In the genomic region with DNA sequence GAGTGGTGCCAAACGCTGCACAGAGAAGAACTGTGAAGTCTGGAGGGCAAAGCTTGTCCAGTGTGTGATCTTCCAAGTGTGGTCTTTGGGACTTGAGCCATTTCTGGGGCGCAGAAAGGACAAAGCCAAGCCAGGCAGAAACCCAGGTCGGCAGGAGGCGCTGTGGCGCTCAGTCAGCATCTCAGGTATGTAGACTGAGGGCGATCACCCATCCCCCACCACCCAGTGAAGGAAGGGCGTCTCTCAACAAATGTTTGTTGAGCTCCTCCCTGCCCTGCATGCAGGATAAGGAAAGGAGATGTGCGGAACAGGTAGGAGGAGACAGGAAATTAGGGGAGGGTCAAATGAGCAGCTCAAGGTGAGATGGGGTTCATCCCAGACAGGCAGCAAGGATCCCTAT, we compare ENCODE assay signal across 8 mouse cellular contexts. TPM values are rescaled to one million over a fixed set of nuclear protein-coding genes. Genes with fewer than 3 reads are reported as not detected.
DNase-seq lines count a peak whose midpoint lies in the region; ATAC-seq and TF ChIP-seq lines count a peak whose summit lies in the region.

No protein-coding gene starts in this region.

- WGBS in forebrain, embryonic 10.5 days = 5% methylated on average over 8 of the region's 8 CpGs
- WGBS in forebrain, embryonic 15.5 days = 11% methylated on average over 8 of the region's 8 CpGs
- 7% methylated on average over 8 of the region's 8 CpGs for WGBS in intestine, postnatal 0 days
- 7% methylated on average over 8 of the region's 8 CpGs for WGBS in stomach, postnatal 0 days
- 6% methylated on average over 8 of the region's 8 CpGs for WGBS in forebrain, embryonic 14.5 days

- H3K9ac ChIP-seq in forebrain, embryonic 15.5 days (replicated peaks) = no peak overlapping the region
- no peak overlapping the region for H3K9ac ChIP-seq in intestine, postnatal 0 days (ENCODE audit: low read depth, low read length)
- no peak overlapping the region for H3K9ac ChIP-seq in stomach, postnatal 0 days (ENCODE audit: low read length)
- H3K9ac ChIP-seq in forebrain, embryonic 14.5 days (ENCODE audit: low read length) = no peak overlapping the region

- peaks cover 45% of the 10 kb centered on the region for H3K4me1 ChIP-seq in forebrain, embryonic 10.5 days
- H3K4me1 ChIP-seq in forebrain, embryonic 15.5 days = peaks cover 20% of the 10 kb centered on the region
- H3K4me1 ChIP-seq in intestine, postnatal 0 days (replicated peaks; ENCODE audit: control insufficient read depth, insufficient read depth, low read length) = no peaks in the 10 kb centered on the region
- no peaks in the 10 kb centered on the region for H3K4me1 ChIP-seq in stomach, postnatal 0 days (replicated peaks; ENCODE audit: control insufficient read depth, insufficient read depth)
- peaks cover 10% of the 10 kb centered on the region; the same call in 1 of the 2 replicates for H3K4me1 ChIP-seq in forebrain, embryonic 14.5 days (ENCODE audit: control insufficient read depth, insufficient read depth, low read length)

- no peak for TF ChIP-seq EP300 in stomach, postnatal 0 days (optimal IDR thresholded peaks at IDR 0.05)

- H3K4me3 ChIP-seq in forebrain, embryonic 10.5 days = no peak overlapping the region
- no peak overlapping the region for H3K4me3 ChIP-seq in forebrain, embryonic 15.5 days
- H3K4me3 ChIP-seq in intestine, postnatal 0 days (ENCODE audit: low read depth, low read length) = no peak overlapping the region
- H3K4me3 ChIP-seq in stomach, postnatal 0 days (ENCODE audit: low read depth, low read length) = no peak overlapping the region
- H3K4me3 ChIP-seq in forebrain, embryonic 14.5 days (ENCODE audit: low read depth, low read length) = no peak overlapping the region

- H3K9me3 ChIP-seq in forebrain, embryonic 10.5 days = no peaks in the 10 kb centered on the region
- no peaks in the 10 kb centered on the region for H3K9me3 ChIP-seq in forebrain, embryonic 15.5 days
- no peaks in the 10 kb centered on the region for H3K9me3 ChIP-seq in intestine, postnatal 0 days (ENCODE audit: control insufficient read depth)
- no peaks in the 10 kb centered on the region for H3K9me3 ChIP-seq in stomach, postnatal 0 days (ENCODE audit: control insufficient read depth, low read length)
- H3K9me3 ChIP-seq in forebrain, embryonic 14.5 days (replicated peaks; ENCODE audit: control insufficient read depth, low read length) = no peaks in the 10 kb centered on the region

- peak; percentile 42 for DNase-seq in forebrain, embryonic 10.5 days (ENCODE audit: extremely low spot score, low spot score)
- DNase-seq in spleen, postnatal 10 days (ENCODE audit: low spot score in 2 of 2) = peak; percentile 37 to 75
- no peak for DNase-seq in spleen, adult 18-20 months
- peak; percentile 70 for DNase-seq in stomach, postnatal 0 days (ENCODE audit: low spot score)
- no peak for DNase-seq in forebrain, embryonic 14.5 days (ENCODE audit: low spot score)
- DNase-seq in adrenal gland, adult (ENCODE audit: inconsistent age in 2 of 2, low spot score in 1 of 2) = no peak

- H3K4me2 ChIP-seq in forebrain, embryonic 15.5 days (replicated peaks) = no peak overlapping the region
- H3K4me2 ChIP-seq in intestine, postnatal 0 days (replicated peaks; ENCODE audit: low read depth) = no peak overlapping the region
- H3K4me2 ChIP-seq in stomach, postnatal 0 days (replicated peaks; ENCODE audit: low read depth) = no peak overlapping the region
- no peak overlapping the region for H3K4me2 ChIP-seq in forebrain, embryonic 14.5 days (ENCODE audit: low read length)

- no peaks in the 10 kb centered on the region for H3K36me3 ChIP-seq in forebrain, embryonic 10.5 days (replicated peaks)
- H3K36me3 ChIP-seq in forebrain, embryonic 15.5 days = no peaks in the 10 kb centered on the region
- H3K36me3 ChIP-seq in intestine, postnatal 0 days (ENCODE audit: control insufficient read depth, insufficient read depth) = no peaks in the 10 kb centered on the region
- no peaks in the 10 kb centered on the region for H3K36me3 ChIP-seq in stomach, postnatal 0 days (ENCODE audit: control insufficient read depth, insufficient read depth, low read length)
- H3K36me3 ChIP-seq in forebrain, embryonic 14.5 days (ENCODE audit: control insufficient read depth, insufficient read depth, low read length) = no peaks in the 10 kb centered on the region

- H3K27me3 ChIP-seq in forebrain, embryonic 10.5 days (ENCODE audit: poor library complexity, severe bottlenecking) = peaks cover 89% of the 10 kb centered on the region
- H3K27me3 ChIP-seq in forebrain, embryonic 15.5 days = peaks cover 41% of the 10 kb centered on the region
- peaks cover 37% of the 10 kb centered on the region for H3K27me3 ChIP-seq in intestine, postnatal 0 days (replicated peaks; ENCODE audit: control insufficient read depth, insufficient read depth, low read length)
- H3K27me3 ChIP-seq in stomach, postnatal 0 days (ENCODE audit: control insufficient read depth, insufficient read depth, low read length) = no peaks in the 10 kb centered on the region; the same call in 1 of the 2 replicates
- H3K27me3 ChIP-seq in forebrain, embryonic 14.5 days (replicated peaks; ENCODE audit: control insufficient read depth, insufficient read depth, low read length) = peaks cover 16% of the 10 kb centered on the region

- no peak for ATAC-seq in forebrain, embryonic 15.5 days (replicated peaks)
- ATAC-seq in intestine, postnatal 0 days = no peak
- ATAC-seq in stomach, postnatal 0 days (ENCODE audit: low FRiP score, low TSS enrichment) = 0 out of 2 replicates have a peak, but pooled peaks have one; percentile 36
- ATAC-seq in forebrain, embryonic 14.5 days = no peak

- no peak overlapping the region for H3K27ac ChIP-seq in forebrain, embryonic 10.5 days
- H3K27ac ChIP-seq in forebrain, embryonic 15.5 days (replicated peaks) = no peak overlapping the region
- no peak overlapping the region for H3K27ac ChIP-seq in intestine, postnatal 0 days (ENCODE audit: low read depth, low read length)
- H3K27ac ChIP-seq in stomach, postnatal 0 days (replicated peaks) = no peak overlapping the region
- H3K27ac ChIP-seq in forebrain, embryonic 14.5 days (ENCODE audit: low read depth, low read length) = no peak overlapping the region

- peak; percentile 61 for TF ChIP-seq CTCF in intestine, postnatal 0 days (IDR thresholded peaks at IDR 0.05; ENCODE audit: low read depth)
- TF ChIP-seq CTCF in stomach, postnatal 0 days (IDR thresholded peaks at IDR 0.05; ENCODE audit: low read depth) = peak; percentile 62

RNA-seq across cellular contexts. Expression of a gene that starts 24.8 kb away (rescaled TPM):
- polyA plus RNA-seq in forebrain, embryonic 10.5 days (2016; fragmentation: Nextera tagmentation; extraction: Ambion mirVana) = 1.0 and 1.2 TPM in 2 replicates
- 3.9 and 4.2 TPM in 2 replicates for polyA plus RNA-seq in forebrain, embryonic 15.5 days (2015; fragmentation: Nextera tagmentation; extraction: Ambion mirVana)
- 0.14 and 0.22 TPM in 2 replicates for polyA plus RNA-seq in intestine, postnatal 0 days (2015; fragmentation: Nextera tagmentation; extraction: Ambion mirVana)
- polyA plus RNA-seq in stomach, postnatal 0 days (2015; fragmentation: Nextera tagmentation; extraction: Ambion mirVana) = 0.15 and 0.16 TPM in 2 replicates
- polyA plus RNA-seq in forebrain, embryonic 14.5 days (2014; fragmentation: Nextera tagmentation; extraction: Ambion mirVana) = 4.2 and 4.3 TPM in 2 replicates

RNA-seq across cellular contexts. Expression of a gene that starts 34.2 kb away (rescaled TPM):
- 1.0 and 1.6 TPM in 2 replicates for polyA plus RNA-seq in forebrain, embryonic 10.5 days (2016; fragmentation: Nextera tagmentation; extraction: Ambion mirVana)
- polyA plus RNA-seq in forebrain, embryonic 15.5 days (2015; fragmentation: Nextera tagmentation; extraction: Ambion mirVana) = 4.1 and 4.5 TPM in 2 replicates
- 0.14 and 0.20 TPM in 2 replicates for polyA plus RNA-seq in intestine, postnatal 0 days (2015; fragmentation: Nextera tagmentation; extraction: Ambion mirVana)
- 0.63 and 0.73 TPM in 2 replicates for polyA plus RNA-seq in stomach, postnatal 0 days (2015; fragmentation: Nextera tagmentation; extraction: Ambion mirVana)
- 2.0 and 2.3 TPM in 2 replicates for polyA plus RNA-seq in forebrain, embryonic 14.5 days (2014; fragmentation: Nextera tagmentation; extraction: Ambion mirVana)

RNA-seq across cellular contexts. Expression of a gene that starts 36.5 kb away (rescaled TPM):
- 13.5 and 13.7 TPM in 2 replicates for polyA plus RNA-seq in forebrain, embryonic 10.5 days (2016; fragmentation: Nextera tagmentation; extraction: Ambion mirVana)
- 14.6 and 16.0 TPM in 2 replicates for polyA plus RNA-seq in forebrain, embryonic 15.5 days (2015; fragmentation: Nextera tagmentation; extraction: Ambion mirVana)
- polyA plus RNA-seq in intestine, postnatal 0 days (2015; fragmentation: Nextera tagmentation; extraction: Ambion mirVana) = 5.9 and 8.2 TPM in 2 replicates
- 5.3 and 6.7 TPM in 2 replicates for polyA plus RNA-seq in stomach, postnatal 0 days (2015; fragmentation: Nextera tagmentation; extraction: Ambion mirVana)
- 14.0 and 15.7 TPM in 2 replicates for polyA plus RNA-seq in forebrain, embryonic 14.5 days (2014; fragmentation: Nextera tagmentation; extraction: Ambion mirVana)

Comparison
In these comparisons a context has a peak if more than half of its experiments do, and no peak if none do; other contexts are left out.
1. DNase-seq: peak in forebrain, embryonic 10.5 days (single experiment), spleen, postnatal 10 days (2 of 2) and stomach, postnatal 0 days (single experiment); none in spleen, adult 18-20 months (0 of 2), forebrain, embryonic 14.5 days (single experiment) and adrenal gland, adult (0 of 2).